Mouse (Mus musculus) midbrain, embryonic 10.5 days (tissue): Measurements from ENCODE around the gene Grip1. TPM values are rescaled to one million over a fixed set of nuclear protein-coding genes. Genes with fewer than 3 reads are reported as not detected.

Experiments used
- DNase-seq: peaks from one replicate; pipeline ENCODE4 v3.0.0-alpha.2; 2017; ENCODE audit warnings: low spot score
- H3K27ac ChIP-seq: fragments of 300-500 bp; sonication (generic); replicated peaks from 2 replicates; pipeline ENCODE4 v1.5.1; 2016; ENCODE audit warnings: mild to moderate bottlenecking
- H3K27me3 ChIP-seq: fragments of 300-500 bp; sonication (generic); 2 replicates; pipeline ENCODE4 v1.6.1; 2016; ENCODE audit warnings: low read depth, mild to moderate bottlenecking; ENCODE audit not compliant: poor library complexity, severe bottlenecking
- H3K36me3 ChIP-seq: fragments of 300-500 bp; sonication (generic); 2 replicates; pipeline ENCODE4 v1.6.1; 2016; ENCODE audit warnings: mild to moderate bottlenecking, moderate library complexity
- H3K4me1 ChIP-seq: fragments of 300-500 bp; sonication (generic); 2 replicates; pipeline ENCODE4 v1.6.1; 2016
- H3K4me3 ChIP-seq: fragments of 300-500 bp; sonication (generic); 2 replicates; pipeline ENCODE4 v1.5.1; 2016; ENCODE audit warnings: mild to moderate bottlenecking, moderate library complexity
- H3K9me3 ChIP-seq: fragments of 300-500 bp; sonication (generic); replicated peaks from 2 replicates; pipeline ENCODE4 v1.6.1; 2016; ENCODE audit warnings: mild to moderate bottlenecking
- WGBS: fragments of 180-500 bp; shearing (Covaris S2); methylation state at CpG from one replicate; pipeline ENCODE4 v1.1.7; 2016; 5-methylcytosine and 5-hydroxymethylcytosine counted together
- polyA plus RNA-seq: library from polyadenylated mRNA; unstranded; fragments of >200 nt; fragmentation: Nextera tagmentation; extraction: Ambion mirVana; gene quantifications from 2 replicates; pipeline ENCODE4 v1.2.1, GENCODE M21; 2016

The Grip1 gene
- polyA plus RNA-seq, 1 experiment from 2014 or later, result 5.0 TPM

- Histone ChIP-seq H3K27ac (no peak overlapping the region), H3K4me3 (no peak overlapping the region), H3K36me3 (no peaks in the 10 kb centered on the region), H3K4me1 (peaks cover 18% of the 10 kb centered on the region), H3K9me3 (no peaks in the 10 kb centered on the region), H3K27me3 (peaks cover 4% of the 10 kb centered on the region; the same call in 1 of the 2 replicates)
- no peak for DNase-seq
- 83% methylated on average over 4 of the region's 4 CpGs for WGBS
These were observed 360.5 kb downstream of the Grip1 start for GRCm38 (mm10) chr10:119814087-119814486.

- no peak overlapping the region for H3K27ac ChIP-seq
- DNase-seq, result no peak
- peaks cover 4% of the 10 kb centered on the region; the same call in 1 of the 2 replicates for H3K27me3 ChIP-seq
- no peaks in the 10 kb centered on the region for H3K36me3 ChIP-seq
- H3K4me1 ChIP-seq, result peaks cover 33% of the 10 kb centered on the region
- no peak overlapping the region for H3K4me3 ChIP-seq
- 68% methylated on average over 5 of the region's 5 CpGs for WGBS
- H3K9me3 ChIP-seq, result no peaks in the 10 kb centered on the region
These were observed 362.4 kb downstream of the Grip1 start for GRCm38 (mm10) chr10:119816001-119816400.

GRCm38 (mm10) chr10:119818381-119818780, 364.8 kb downstream of the Grip1 start:
- no peaks in the 10 kb centered on the region for H3K9me3 ChIP-seq
- peaks cover 36% of the 10 kb centered on the region for H3K4me1 ChIP-seq
- WGBS, result 42% methylated on average over 5 of the region's 5 CpGs
- peaks cover 4% of the 10 kb centered on the region; the same call in 1 of the 2 replicates for H3K27me3 ChIP-seq
- H3K4me3 ChIP-seq, result no peak overlapping the region
- peak; percentile 26 for DNase-seq
- H3K36me3 ChIP-seq, result no peaks in the 10 kb centered on the region
- no peak overlapping the region for H3K27ac ChIP-seq

- Histone ChIP-seq H3K27me3 (peaks cover 4% of the 10 kb centered on the region; the same call in 1 of the 2 replicates), H3K4me3 (peak overlapping the region; percentile 40), H3K9me3 (no peaks in the 10 kb centered on the region), H3K36me3 (no peaks in the 10 kb centered on the region), H3K27ac (peak overlapping the region; percentile 60), H3K4me1 (peaks cover 43% of the 10 kb centered on the region)
- 36% methylated on average over 17 of the region's 17 CpGs for WGBS
- peak; percentile 28 for DNase-seq
These were observed 365.6 kb downstream of the Grip1 start for GRCm38 (mm10) chr10:119819102-119819681.

GRCm38 (mm10) chr10:119819740-119820139, 366.1 kb downstream of the Grip1 start:
- peak overlapping the region; percentile 60 for H3K27ac ChIP-seq
- H3K27me3 ChIP-seq, result peaks cover 4% of the 10 kb centered on the region; the same call in 1 of the 2 replicates
- no peak for DNase-seq
- H3K4me1 ChIP-seq, result peaks cover 47% of the 10 kb centered on the region
- H3K9me3 ChIP-seq, result no peaks in the 10 kb centered on the region
- H3K4me3 ChIP-seq, result peak overlapping the region; percentile 40
- H3K36me3 ChIP-seq, result no peaks in the 10 kb centered on the region
- WGBS, result 58% methylated on average over 5 of the region's 5 CpGs

- Histone ChIP-seq H3K4me1 (peaks cover 49% of the 10 kb centered on the region), H3K27me3 (peaks cover 4% of the 10 kb centered on the region; the same call in 1 of the 2 replicates), H3K27ac (no peak overlapping the region), H3K36me3 (no peaks in the 10 kb centered on the region), H3K4me3 (no peak overlapping the region), H3K9me3 (no peaks in the 10 kb centered on the region)
- WGBS, result 84% methylated on average over 4 of the region's 4 CpGs
- DNase-seq, result no peak
These were observed 366.8 kb downstream of the Grip1 start for GRCm38 (mm10) chr10:119820428-119820827.

- H3K4me1 ChIP-seq, result peaks cover 42% of the 10 kb centered on the region
- WGBS, result 63% methylated on average over 7 of the region's 7 CpGs
- peak overlapping the region; percentile 25 for H3K27ac ChIP-seq
- no peaks in the 10 kb centered on the region for H3K27me3 ChIP-seq
- no peaks in the 10 kb centered on the region for H3K36me3 ChIP-seq
- H3K9me3 ChIP-seq, result 0 out of 2 replicates have a peak, but pooled peaks cover 4% of the 10 kb centered on the region
- no peak for DNase-seq
- H3K4me3 ChIP-seq, result no peak overlapping the region
These were observed 370.1 kb downstream of the Grip1 start for GRCm38 (mm10) chr10:119823691-119824090.

- peaks cover 34% of the 10 kb centered on the region for H3K4me1 ChIP-seq
- H3K9me3 ChIP-seq, result 0 out of 2 replicates have a peak, but pooled peaks cover 6% of the 10 kb centered on the region
- H3K27me3 ChIP-seq, result no peaks in the 10 kb centered on the region
- H3K27ac ChIP-seq, result no peak overlapping the region; the same call in 1 of the 2 replicates
- no peaks in the 10 kb centered on the region for H3K36me3 ChIP-seq
- 79% methylated on average over 11 of the region's 11 CpGs for WGBS
- no peak for DNase-seq
- no peak overlapping the region for H3K4me3 ChIP-seq
These were observed 370.9 kb downstream of the Grip1 start for GRCm38 (mm10) chr10:119824521-119824920.

GRCm38 (mm10) chr10:119830388-119830956, 376.8 kb downstream of the Grip1 start:
- H3K4me3 ChIP-seq, result no peak overlapping the region
- DNase-seq, result no peak
- 81% methylated on average over 6 of the region's 6 CpGs for WGBS

GRCm38 (mm10) chr10:119831086-119831485, 377.5 kb downstream of the Grip1 start:
- Histone ChIP-seq H3K4me3 (no peak overlapping the region), H3K36me3 (no peaks in the 10 kb centered on the region)
- WGBS, result 95% methylated on average over 1 of the region's 1 CpGs

More at GRCm38 (mm10) chr10:119830388-119830956, 376.8 kb downstream of the Grip1 start:
- Histone ChIP-seq H3K4me1 (peaks cover 7% of the 10 kb centered on the region), H3K27me3 (no peaks in the 10 kb centered on the region), H3K27ac (no peak overlapping the region), H3K36me3 (no peaks in the 10 kb centered on the region), H3K9me3 (peaks cover 21% of the 10 kb centered on the region)

GRCm38 (mm10) chr10:119833334-119833733, 379.7 kb downstream of the Grip1 start:
- WGBS, result 80% methylated on average over 5 of the region's 5 CpGs

More at GRCm38 (mm10) chr10:119831086-119831485, 377.5 kb downstream of the Grip1 start:
- H3K4me1 ChIP-seq, result peaks cover under 1% of the 10 kb centered on the region
- no peaks in the 10 kb centered on the region for H3K27me3 ChIP-seq
- no peak for DNase-seq
- peaks cover 21% of the 10 kb centered on the region for H3K9me3 ChIP-seq
- H3K27ac ChIP-seq, result no peak overlapping the region

GRCm38 (mm10) chr10:119834122-119834521, 380.5 kb downstream of the Grip1 start:
- Histone ChIP-seq H3K36me3 (no peaks in the 10 kb centered on the region), H3K27me3 (no peaks in the 10 kb centered on the region), H3K4me3 (no peak overlapping the region), H3K4me1 (no peaks in the 10 kb centered on the region), H3K9me3 (peaks cover 16% of the 10 kb centered on the region), H3K27ac (no peak overlapping the region)
- DNase-seq, result no peak
- 87% methylated on average over 4 of the region's 4 CpGs for WGBS

More at GRCm38 (mm10) chr10:119833334-119833733, 379.7 kb downstream of the Grip1 start:
- no peak overlapping the region for H3K27ac ChIP-seq
- DNase-seq, result no peak
- H3K4me1 ChIP-seq, result no peaks in the 10 kb centered on the region
- peaks cover 21% of the 10 kb centered on the region for H3K9me3 ChIP-seq
- H3K4me3 ChIP-seq, result no peak overlapping the region
- H3K27me3 ChIP-seq, result no peaks in the 10 kb centered on the region
- no peaks in the 10 kb centered on the region for H3K36me3 ChIP-seq

GRCm38 (mm10) chr10:119839645-119840044, 386.0 kb downstream of the Grip1 start:
- Histone ChIP-seq H3K36me3 (no peaks in the 10 kb centered on the region), H3K9me3 (no peaks in the 10 kb centered on the region), H3K4me1 (peaks cover 10% of the 10 kb centered on the region; the same call in 1 of the 2 replicates), H3K4me3 (no peak overlapping the region), H3K27me3 (no peaks in the 10 kb centered on the region), H3K27ac (no peak overlapping the region)
- DNase-seq, result no peak
- WGBS, result 75% methylated on average over 11 of the region's 11 CpGs
